8 mouse cellular contexts compared by ENCODE assay signal in the genomic region with DNA sequence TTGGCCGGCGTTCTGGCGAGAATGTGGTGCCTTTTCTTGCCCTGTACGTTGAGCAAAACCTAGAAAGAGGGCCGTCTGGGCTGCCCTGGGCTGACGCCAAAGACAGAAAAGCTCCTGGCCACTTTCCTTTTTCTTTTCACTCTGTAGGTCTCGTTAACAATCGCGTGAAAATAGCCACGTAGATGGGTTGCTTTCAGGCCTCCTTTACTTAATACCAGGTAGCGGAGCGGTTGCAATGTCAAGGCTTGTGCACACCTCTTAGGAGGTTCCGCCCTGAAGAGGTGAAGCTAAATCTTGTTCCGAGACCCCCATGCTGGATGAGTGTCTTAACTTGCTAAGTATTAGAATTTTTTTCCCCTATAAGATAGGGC. TPM values are rescaled to one million over a fixed set of nuclear protein-coding genes. Genes with fewer than 3 reads are reported as not detected.
DNase-seq lines count a peak whose midpoint lies in the region; ATAC-seq lines count a peak whose summit lies in the region.

No protein-coding gene starts in this region.

- H3K9ac ChIP-seq in neural tube, embryonic 11.5 days (ENCODE audit: low read length), result peak overlapping the region; percentile 96
- peak overlapping the region; percentile 96 for H3K9ac ChIP-seq in intestine, embryonic 15.5 days
- peak overlapping the region; percentile 94 for H3K9ac ChIP-seq in neural tube, embryonic 12.5 days

- peak overlapping the region; percentile 95 for H3K27ac ChIP-seq in neural tube, embryonic 11.5 days (ENCODE audit: low read depth, low read length)
- peak overlapping the region; percentile 97 for H3K27ac ChIP-seq in intestine, embryonic 15.5 days
- H3K27ac ChIP-seq in neural tube, embryonic 12.5 days, result peak overlapping the region; percentile 17

- H3K27me3 ChIP-seq in neural tube, embryonic 11.5 days (ENCODE audit: control insufficient read depth, insufficient read depth, low read length), result no peaks in the 10 kb centered on the region
- H3K27me3 ChIP-seq in intestine, embryonic 15.5 days (replicated peaks), result no peaks in the 10 kb centered on the region
- H3K27me3 ChIP-seq in neural tube, embryonic 12.5 days (replicated peaks), result no peaks in the 10 kb centered on the region

- 22% methylated on average over 14 of the region's 14 CpGs for WGBS in neural tube, embryonic 11.5 days
- WGBS in intestine, embryonic 15.5 days, result 16% methylated on average over 14 of the region's 14 CpGs
- 16% methylated on average over 14 of the region's 14 CpGs for WGBS in neural tube, embryonic 12.5 days

- peak overlapping the region; percentile 76 for H3K4me3 ChIP-seq in neural tube, embryonic 11.5 days (ENCODE audit: low read depth, low read length)
- H3K4me3 ChIP-seq in intestine, embryonic 15.5 days (replicated peaks), result peak overlapping the region; percentile 86
- peak overlapping the region; percentile 82 for H3K4me3 ChIP-seq in neural tube, embryonic 12.5 days

- no peaks in the 10 kb centered on the region for H3K9me3 ChIP-seq in neural tube, embryonic 11.5 days (ENCODE audit: control insufficient read depth, low read length)
- H3K9me3 ChIP-seq in intestine, embryonic 15.5 days, result peaks cover 5% of the 10 kb centered on the region; the same call in 1 of the 2 replicates
- H3K9me3 ChIP-seq in neural tube, embryonic 12.5 days, result no peaks in the 10 kb centered on the region

- ATAC-seq in cerebellum, adult (ENCODE audit: insufficient number of reproducible peaks, low FRiP score, low TSS enrichment), result peak; percentile 2; the same call in 1 of the 2 replicates
- peak; percentile 11 for ATAC-seq in neural tube, embryonic 11.5 days (ENCODE audit: insufficient read depth, low FRiP score, low TSS enrichment)
- peak; percentile 26 for ATAC-seq in intestine, embryonic 15.5 days
- peak; percentile 10; the same call in 1 of the 2 replicates for ATAC-seq in neural tube, embryonic 12.5 days (ENCODE audit: low FRiP score, low read depth)

- peak overlapping the region; percentile 55 for H3K4me2 ChIP-seq in neural tube, embryonic 11.5 days (ENCODE audit: low read depth)
- H3K4me2 ChIP-seq in intestine, embryonic 15.5 days (replicated peaks), result peak overlapping the region; percentile 74
- peak overlapping the region; percentile 62 for H3K4me2 ChIP-seq in neural tube, embryonic 12.5 days (replicated peaks)

- DNase-seq in cerebellum, postnatal 10 days, result no peak
- no peak for DNase-seq in neural tube, embryonic 11.5 days (ENCODE audit: low spot score)
- no peak for DNase-seq in neural tube, embryonic 10.5 days (ENCODE audit: extremely low spot score, low spot score)
- DNase-seq in adrenal gland, postnatal 14 days, result no peak
- no peak for DNase-seq in layer of hippocampus, adult 18-20 months (ENCODE audit: low spot score in 2 of 2)

- no peaks in the 10 kb centered on the region for H3K4me1 ChIP-seq in neural tube, embryonic 11.5 days (ENCODE audit: control insufficient read depth, insufficient read depth, low read length)
- H3K4me1 ChIP-seq in intestine, embryonic 15.5 days (replicated peaks), result peaks cover 14% of the 10 kb centered on the region; the same call in 1 of the 2 replicates
- 0 out of 2 replicates have a peak, but pooled peaks cover 4% of the 10 kb centered on the region for H3K4me1 ChIP-seq in neural tube, embryonic 12.5 days

- H3K36me3 ChIP-seq in neural tube, embryonic 11.5 days (ENCODE audit: control insufficient read depth, insufficient read depth, low read length), result no peaks in the 10 kb centered on the region
- H3K36me3 ChIP-seq in intestine, embryonic 15.5 days, result no peaks in the 10 kb centered on the region
- H3K36me3 ChIP-seq in neural tube, embryonic 12.5 days, result no peaks in the 10 kb centered on the region

RNA-seq across cellular contexts. Expression of gene Ppa2, which starts 0.9 kb away (rescaled TPM):
- 87.2 and 87.9 TPM in 2 replicates for polyA plus RNA-seq in neural tube, embryonic 11.5 days (2014; fragmentation: Nextera tagmentation; extraction: Ambion mirVana)
- 132 and 135 TPM in 2 replicates for polyA plus RNA-seq in intestine, embryonic 15.5 days (2015; fragmentation: Nextera tagmentation; extraction: Ambion mirVana)
- polyA plus RNA-seq in neural tube, embryonic 12.5 days (2016; fragmentation: Nextera tagmentation; extraction: Ambion mirVana), result 78.2 and 79.1 TPM in 2 replicates
- 79.0 and 79.7 TPM in 2 replicates for total RNA-seq in adrenal gland, postnatal 14 days (2021)
- 10 to 100 TPM; 45.8 to 55.9 TPM for total RNA-seq in layer of hippocampus, adult 18-20 months (2021)

Comparison
In these comparisons a context has a peak if more than half of its experiments do, and no peak if none do; other contexts are left out.
1. H3K27ac ChIP-seq: peak in every context shown above with its lines; median percentile 97 in intestine, embryonic 15.5 days; 95 in neural tube, embryonic 11.5 days; 17 in neural tube, embryonic 12.5 days.